Comparison of ENCODE assay signal across 21 mouse cellular contexts in the genomic region with DNA sequence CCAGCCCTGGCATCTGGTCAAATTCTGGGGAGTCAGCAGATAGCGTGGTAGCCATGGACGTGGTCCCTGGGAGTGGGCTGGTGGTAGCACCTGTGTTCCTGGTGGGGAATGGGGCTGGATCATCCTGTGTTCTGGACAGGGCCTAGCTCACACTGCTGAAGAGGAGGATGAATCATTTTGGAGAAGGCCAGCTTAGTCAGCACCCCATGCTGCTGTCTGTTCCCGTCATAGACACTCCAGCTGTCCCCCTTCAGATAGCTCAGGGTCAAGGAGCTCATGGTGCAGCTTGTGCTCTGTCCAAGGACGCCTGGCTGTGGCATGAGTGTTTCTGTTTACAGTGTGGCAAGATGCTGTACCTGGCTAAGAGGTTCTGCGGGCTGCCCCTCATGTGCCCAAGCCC. TPM values are rescaled to one million over a fixed set of nuclear protein-coding genes. Genes with fewer than 3 reads are reported as not detected.
DNase-seq lines count a peak whose midpoint lies in the region; ATAC-seq and TF ChIP-seq lines count a peak whose summit lies in the region.
"Had no signal": no experiment of that assay in that cellular context is flagged by ENCODE, and none has a peak within 500 bp of the region (broad histone marks: within the 10 kb centered on the region; RNA-seq: fewer than 3 reads in every experiment).

No protein-coding gene starts in this region.

- H3K79me2 ChIP-seq in CH12.LX (replicated peaks; ENCODE audit: control insufficient read depth, extremely low read depth, insufficient read depth, poor library complexity, severe bottlenecking) = no peaks in the 10 kb centered on the region; the same call in 1 of the 2 replicates

- no peak for TF ChIP-seq POLR2A in CH12.LX (IDR thresholded peaks at IDR 0.05; ENCODE audit: low read depth, low read length)

- no peak for TF ChIP-seq EP300 in CH12.LX (IDR thresholded peaks at IDR 0.05; ENCODE audit: low read length)

- in situ Hi-C loops in CH12.LX (cut with MboI; ENCODE audit: low pct_ligation_motif_present, low pct_unique_long_range_greater_than_20kb, low sequenced_read_pairs) = no loop called here

- TF ChIP-seq CTCF in CH12.LX (conservative IDR thresholded peaks at IDR 0.05 in 1 of 2, IDR thresholded peaks at IDR 0.05 in 1 of 2; ENCODE audit: low read depth in 2 of 2, low read length in 2 of 2) = no peak

- H3K36me3 ChIP-seq in liver, embryonic 13.5 days = 0 out of 2 replicates have a peak, but pooled peaks cover 3% of the 10 kb centered on the region
- H3K36me3 ChIP-seq in liver, embryonic 11.5 days (ENCODE audit: control insufficient read depth, insufficient read depth, low read length) = no peaks in the 10 kb centered on the region
- peaks cover 19 to 47% of the 10 kb centered on the region in 2 experiments for H3K36me3 ChIP-seq in CH12.LX (replicated peaks in 1 of 2; ENCODE audit: control insufficient read depth in 1 of 2, insufficient read depth in 1 of 2, low read length in 1 of 2)

- H3K9ac ChIP-seq in liver, embryonic 13.5 days = 0 out of 2 replicates have a peak overlapping the region, but pooled peaks have one; percentile 5
- no peak overlapping the region for H3K9ac ChIP-seq in liver, embryonic 11.5 days (ENCODE audit: low read depth, low read length)
- H3K9ac ChIP-seq in CH12.LX (ENCODE audit: insufficient read depth, low read depth) = no peak overlapping the region
- H3K9ac ChIP-seq: embryonic facial prominence, embryonic 13.5 days; limb, embryonic 12.5 days; liver, embryonic 15.5 days had no signal

- no peaks in the 10 kb centered on the region for H3K27me3 ChIP-seq in liver, embryonic 13.5 days
- H3K27me3 ChIP-seq in liver, embryonic 11.5 days (replicated peaks; ENCODE audit: control insufficient read depth, insufficient read depth, low read length) = no peaks in the 10 kb centered on the region
- H3K27me3 ChIP-seq in CH12.LX (replicated peaks) = no peaks in the 10 kb centered on the region
- H3K27me3 ChIP-seq: embryonic facial prominence, embryonic 13.5 days; limb, embryonic 12.5 days; liver, embryonic 15.5 days had no signal

- no peak overlapping the region for H3K27ac ChIP-seq in liver, embryonic 13.5 days
- no peak overlapping the region for H3K27ac ChIP-seq in liver, embryonic 11.5 days (ENCODE audit: low read depth, low read length)
- no peak overlapping the region for H3K27ac ChIP-seq in CH12.LX (ENCODE audit: insufficient read depth, low read depth)
- H3K27ac ChIP-seq: embryonic facial prominence, embryonic 13.5 days; heart, embryonic 10.5 days; hindbrain, embryonic 10.5 days; limb, embryonic 12.5 days; liver, embryonic 15.5 days had no signal

- TF ChIP-seq RAD21 in CH12.LX (IDR thresholded peaks at IDR 0.05; ENCODE audit: low read depth, low read length) = no peak

- peak; percentile 47 to 53 for DNase-seq in cerebellum, postnatal 25 days
- DNase-seq in cerebellum, adult 11-12 months = no peak
- no peak for DNase-seq in liver, embryonic 13.5 days
- DNase-seq in liver, embryonic 11.5 days (ENCODE audit: low spot score) = no peak
- DNase-seq in CH12.LX (ENCODE audit: extremely low read depth) = no peak
- DNase-seq in brain, adult 2 months (ENCODE audit: low read depth, low spot score) = peak; percentile 70
- DNase-seq: cerebellum, adult 9-10 months; gastrocnemius, postnatal 14 days; kidney, adult 18-20 months; kidney, postnatal 14 days; lung, postnatal 10 days; thymus, postnatal 14 days had no signal

- H3K4me3 ChIP-seq in liver, embryonic 13.5 days (replicated peaks) = no peak overlapping the region
- no peak overlapping the region for H3K4me3 ChIP-seq in liver, embryonic 11.5 days (ENCODE audit: low read depth, low read length)
- no peak overlapping the region for H3K4me3 ChIP-seq in CH12.LX (replicated peaks in 1 of 3; ENCODE audit: low read depth in 2 of 3, low read length in 2 of 3, poor library complexity in 1 of 3)
- H3K4me3 ChIP-seq: embryonic facial prominence, embryonic 13.5 days; heart, embryonic 10.5 days; hindbrain, embryonic 10.5 days; limb, embryonic 12.5 days; liver, embryonic 15.5 days had no signal

- H3K9me3 ChIP-seq in liver, embryonic 13.5 days (replicated peaks) = no peaks in the 10 kb centered on the region
- no peaks in the 10 kb centered on the region for H3K9me3 ChIP-seq in liver, embryonic 11.5 days (ENCODE audit: control insufficient read depth, low read length)
- H3K9me3 ChIP-seq in CH12.LX (replicated peaks; ENCODE audit: low read length) = no peaks in the 10 kb centered on the region
- H3K9me3 ChIP-seq: embryonic facial prominence, embryonic 13.5 days; heart, embryonic 10.5 days; hindbrain, embryonic 10.5 days; limb, embryonic 12.5 days; liver, embryonic 15.5 days had no signal

- WGBS in liver, embryonic 13.5 days (ENCODE audit: insufficient replicate concordance) = 72% methylated on average over 5 of the region's 5 CpGs
- 82% methylated on average over 5 of the region's 5 CpGs for WGBS in liver, embryonic 11.5 days

- ATAC-seq in liver, embryonic 13.5 days (ENCODE audit: low read depth) = no peak
- no peak for ATAC-seq in liver, embryonic 11.5 days (replicated peaks; ENCODE audit: low FRiP score)
- ATAC-seq in activated CD4-positive, CD25-positive, alpha-beta regulatory T cell, adult 4 months = no peak
- ATAC-seq: forebrain, embryonic 16.5 days; midbrain, embryonic 16.5 days had no signal

- dilution Hi-C loops in CH12.LX (cut with MboI; ENCODE audit: extremely low pct_ligation_motif_present, extremely low pct_unique_long_range_greater_than_20kb, low sequenced_read_pairs) = no loop called here

- peaks cover 9% of the 10 kb centered on the region; the same call in 1 of the 2 replicates for H3K4me1 ChIP-seq in liver, embryonic 13.5 days (replicated peaks)
- no peaks in the 10 kb centered on the region for H3K4me1 ChIP-seq in liver, embryonic 11.5 days (replicated peaks; ENCODE audit: control insufficient read depth, insufficient read depth, low read length)
- peaks cover 33 to 71% of the 10 kb centered on the region in 2 experiments for H3K4me1 ChIP-seq in CH12.LX (ENCODE audit: control insufficient read depth in 1 of 2, insufficient read depth in 2 of 2)
- H3K4me1 ChIP-seq: liver, embryonic 15.5 days had no signal

- H3K4me2 ChIP-seq in liver, embryonic 13.5 days = no peak overlapping the region
- no peak overlapping the region for H3K4me2 ChIP-seq in liver, embryonic 11.5 days
- H3K4me2 ChIP-seq in CH12.LX (ENCODE audit: insufficient read depth, low read depth, poor library complexity, severe bottlenecking) = no peak overlapping the region
- H3K4me2 ChIP-seq: embryonic facial prominence, embryonic 13.5 days; limb, embryonic 12.5 days; liver, embryonic 15.5 days had no signal

TF ChIP-seq in CH12.LX, 34 proteins besides CTCF, POLR2A, EP300 and RAD21:
- TF ChIP-seq RCOR1 (conservative IDR thresholded peaks at IDR 0.05; ENCODE audit: low read depth, low read length) (no peak), MAZ (IDR thresholded peaks at IDR 0.05; ENCODE audit: low read depth, low read length) (no peak), ELF1 (IDR thresholded peaks at IDR 0.05; ENCODE audit: low read depth, low read length) (no peak), PAX5 (IDR thresholded peaks at IDR 0.05; ENCODE audit: low read length) (no peak), TCF12 (IDR thresholded peaks at IDR 0.05; ENCODE audit: low read depth, low read length) (no peak), MAFK (IDR thresholded peaks at IDR 0.05; ENCODE audit: insufficient replicate concordance, low read length) (0 out of 2 replicates have a peak, but pooled peaks have one; percentile 9)

RNA-seq across cellular contexts. Expression of gene Zmat5, which starts 14.1 kb away (rescaled TPM):
- 30.2 and 31.0 TPM in 2 replicates for polyA plus RNA-seq in liver, embryonic 13.5 days (2015; fragmentation: Nextera tagmentation; extraction: Ambion mirVana)
- polyA plus RNA-seq in liver, embryonic 11.5 days (2014; fragmentation: Nextera tagmentation; extraction: Ambion mirVana) = 45.1 and 54.6 TPM in 2 replicates
- total RNA-seq in CH12.LX (2012; rRNA removed) = 74.8 and 75.2 TPM in 2 replicates
- 27.9 and 35.9 TPM in 2 replicates for total RNA-seq in CH12.LX (2014; rRNA removed)
- polyA plus RNA-seq in CH12.LX (2012; ENCODE audit: insufficient read length, low read depth) = 41.8 and 51.4 TPM in 2 replicates
- polyA plus RNA-seq in activated CD4-positive, CD25-positive, alpha-beta regulatory T cell, adult 4 months (2017; shearing (Covaris generic)) = 100 to 1,000 TPM; 127 to 144 TPM

RNA-seq across cellular contexts. Expression of gene Uqcr10, which starts 14.4 kb away (rescaled TPM):
- polyA plus RNA-seq in liver, embryonic 13.5 days (2015; fragmentation: Nextera tagmentation; extraction: Ambion mirVana) = 687 and 723 TPM in 2 replicates
- 823 and 891 TPM in 2 replicates for polyA plus RNA-seq in liver, embryonic 11.5 days (2014; fragmentation: Nextera tagmentation; extraction: Ambion mirVana)
- total RNA-seq in CH12.LX (2012; rRNA removed) (1,522 and 1,539 TPM in 2 replicates), CH12.LX (2014; rRNA removed) (905 and 1,007 TPM in 2 replicates)
- 740 and 776 TPM in 2 replicates for polyA plus RNA-seq in CH12.LX (2012; ENCODE audit: insufficient read length, low read depth)
- polyA plus RNA-seq in activated CD4-positive, CD25-positive, alpha-beta regulatory T cell, adult 4 months (2017; shearing (Covaris generic)) = 100 to 1,000 TPM; 481 to 512 TPM

RNA-seq across cellular contexts. Expression of gene Cabp7, which starts 28.0 kb away (rescaled TPM):
- 0.06 TPM in 1 of 2 replicates, not detected in the other for polyA plus RNA-seq in liver, embryonic 13.5 days (2015; fragmentation: Nextera tagmentation; extraction: Ambion mirVana)
- 0.33 TPM in 1 of 2 replicates, not detected in the other for polyA plus RNA-seq in liver, embryonic 11.5 days (2014; fragmentation: Nextera tagmentation; extraction: Ambion mirVana)
- total RNA-seq in CH12.LX (2012; rRNA removed) (0.50 and 0.51 TPM in 2 replicates), CH12.LX (2014; rRNA removed) (not detected in 2 replicates)
- polyA plus RNA-seq in CH12.LX (2012; ENCODE audit: insufficient read length, low read depth) = not detected in 2 replicates
- polyA plus RNA-seq in activated CD4-positive, CD25-positive, alpha-beta regulatory T cell, adult 4 months (2017; shearing (Covaris generic)) = under 1 TPM; 0.15 to 0.31 TPM
- total RNA-seq: megakaryocyte-erythroid progenitor cell, adult 5-6 weeks had no signal

Comparison
In these comparisons a context has a peak if more than half of its experiments do, and no peak if none do; other contexts are left out.
1. DNase-seq: peak in cerebellum, postnatal 25 days (2 of 2) and brain, adult 2 months (single experiment); none in cerebellum, adult 11-12 months (single experiment), liver, embryonic 13.5 days (single experiment), liver, embryonic 11.5 days (single experiment) and CH12.LX (single experiment).